Mouse (Mus musculus) yolk sac, embryonic 10.5 days (tissue): ENCODE data around the gene Wars.
A peak's percentile ranks its signal among the peaks of the same experiment; 100 is the strongest.

ENCODE experiments used
- DNase-seq: peaks from one replicate; pipeline ENCODE4 v3.0.0-alpha.2; 2017; ENCODE audit warnings: low spot score

Gene Wars

GRCm38 (mm10) chr12:108906398-108906797 lies 12.4 kb upstream of the Wars start:
- no peak for DNase-seq

- DNase-seq, result no peak
Measured at GRCm38 (mm10) chr12:108905620-108906302, 11.8 kb upstream of the Wars start.

GRCm38 (mm10) chr12:108904276-108904653 lies 10.3 kb upstream of the Wars start:
- DNase-seq, result no peak

- DNase-seq, result no peak
Measured at GRCm38 (mm10) chr12:108903600-108904275, 9.8 kb upstream of the Wars start.

GRCm38 (mm10) chr12:108902940-108903339 lies 9.0 kb upstream of the Wars start:
- DNase-seq, result peak; percentile 15

GRCm38 (mm10) chr12:108901346-108901745 lies 7.4 kb upstream of the Wars start:
- no peak for DNase-seq

- DNase-seq, result no peak
Measured at GRCm38 (mm10) chr12:108896006-108896405, 2.0 kb upstream of the Wars start.

GRCm38 (mm10) chr12:108894432-108894816 lies 450 bp upstream of the Wars start:
- no peak for DNase-seq

- no peak for DNase-seq
Measured at GRCm38 (mm10) chr12:108892989-108893714, 822 bp downstream of the Wars start, which contains the start of gene Wdr25. Gene Wdr25, plus strand, starts transcription at chr12:108893631.

GRCm38 (mm10) chr12:108888632-108889031 lies 5.3 kb downstream of the Wars start:
- DNase-seq, result no peak

GRCm38 (mm10) chr12:108887077-108887476 lies 6.9 kb downstream of the Wars start:
- peak; percentile 31 for DNase-seq

GRCm38 (mm10) chr12:108885906-108886305 lies 8.1 kb downstream of the Wars start:
- DNase-seq, result no peak

GRCm38 (mm10) chr12:108882776-108883175 lies 11.2 kb downstream of the Wars start:
- DNase-seq, result no peak

- no peak for DNase-seq
Measured at GRCm38 (mm10) chr12:108881192-108881591, 12.8 kb downstream of the Wars start.

GRCm38 (mm10) chr12:108880606-108881005 lies 13.4 kb downstream of the Wars start:
- DNase-seq, result no peak

GRCm38 (mm10) chr12:108879138-108879537 lies 14.8 kb downstream of the Wars start:
- DNase-seq, result no peak

- no peak for DNase-seq
Measured at GRCm38 (mm10) chr12:108873122-108873521, 20.9 kb downstream of the Wars start.

- DNase-seq, result no peak
Measured at GRCm38 (mm10) chr12:108869575-108869974, 24.4 kb downstream of the Wars start.

GRCm38 (mm10) chr12:108865007-108865494 lies 28.9 kb downstream of the Wars start:
- DNase-seq, result no peak

GRCm38 (mm10) chr12:108858486-108858885 lies 35.5 kb downstream of the Wars start:
- DNase-seq, result no peak

GRCm38 (mm10) chr12:108857589-108858184 lies 36.3 kb downstream of the Wars start:
- no peak for DNase-seq

GRCm38 (mm10) chr12:108857109-108857508 lies 36.9 kb downstream of the Wars start:
- no peak for DNase-seq
